Mouse (Mus musculus): Measurements from ENCODE around the gene Cmtr1. TPM values are rescaled to one million over a fixed set of nuclear protein-coding genes. Genes with fewer than 3 reads are reported as not detected.

The Cmtr1 gene
- total and polyA plus RNA-seq, 3 experiments = 47.3 to 99.6 (median 77.9) TPM

- H3K4me3 ChIP-seq (ENCODE audit: control insufficient read depth in 1 of 2, insufficient read depth in 1 of 2, low read depth in 2 of 2, low read length in 2 of 2) = no peak overlapping the region
- no peak overlapping the region for H3K9ac ChIP-seq (ENCODE audit: control insufficient read depth, low read depth, low read length, poor library complexity, severe bottlenecking)
- no peak for DNase-seq (ENCODE audit: low read depth, low spot score)
- no peaks in the 10 kb centered on the region for H3K9me3 ChIP-seq (replicated peaks; ENCODE audit: insufficient read depth, low read length)
- H3K27ac ChIP-seq (ENCODE audit: control insufficient read depth, low read depth, low read length) = no peak overlapping the region
- no peaks in the 10 kb centered on the region for H3K79me2 ChIP-seq (ENCODE audit: control insufficient read depth, insufficient read depth, low read length, poor library complexity)
- H3K4me1 ChIP-seq (ENCODE audit: control insufficient read depth in 1 of 2, insufficient read depth in 2 of 2, low read length in 2 of 2) = peaks cover 2 to 4% of the 10 kb centered on the region in 2 experiments; a peak in 3 of 4 replicates
- 0 out of 4 replicates have a peak, but pooled peaks cover 0 to 3% of the 10 kb centered on the region in 2 experiments for H3K36me3 ChIP-seq (ENCODE audit: control insufficient read depth in 1 of 2, insufficient read depth in 2 of 2, low read length in 2 of 2)
- TF ChIP-seq E2F4 (IDR thresholded peaks at IDR 0.05; ENCODE audit: borderline replicate concordance, low read depth, low read length) = no peak
- no peaks in the 10 kb centered on the region for H3K27me3 ChIP-seq (ENCODE audit: control insufficient read depth in 1 of 2, insufficient read depth in 2 of 2, low read length in 2 of 2)
These were observed 71.5 kb downstream of the Cmtr1 start for GRCm38 (mm10) chr17:29731953-29732325.

GRCm38 (mm10) chr17:29732522-29732921, 72.1 kb downstream of the Cmtr1 start:
- no peak for TF ChIP-seq POLR2A (IDR thresholded peaks at IDR 0.05; ENCODE audit: control insufficient read depth in 1 of 2, insufficient read depth in 1 of 2, low read depth in 1 of 2, low read length in 2 of 2, poor library complexity in 1 of 2)
- TF ChIP-seq POLR2AphosphoS5 (IDR thresholded peaks at IDR 0.05; ENCODE audit: borderline replicate concordance, low read depth, low read length) = no peak
- no peak for TF ChIP-seq EP300 (IDR thresholded peaks at IDR 0.05; ENCODE audit: low read depth in 1 of 2, low read length in 2 of 2)
- no peak for TF ChIP-seq JUND (IDR thresholded peaks at IDR 0.05; ENCODE audit: low read depth, low read length)
- no peak for TF ChIP-seq ZC3H11A (IDR thresholded peaks at IDR 0.05; ENCODE audit: low read depth, low read length)
- TF ChIP-seq ELF1 (IDR thresholded peaks at IDR 0.05; ENCODE audit: low read depth, low read length) = no peak
- no peak for TF ChIP-seq MAX (IDR thresholded peaks at IDR 0.05; ENCODE audit: low read length)
- no peak for TF ChIP-seq TCF12 (IDR thresholded peaks at IDR 0.05; ENCODE audit: low read depth, low read length)
- TF ChIP-seq CHD1 (IDR thresholded peaks at IDR 0.05; ENCODE audit: low read depth, low read length) = no peak
- TF ChIP-seq RCOR1 (IDR thresholded peaks at IDR 0.05; ENCODE audit: low read depth, low read length) = no peak
- TF ChIP-seq GABPA (IDR thresholded peaks at IDR 0.05; ENCODE audit: low read depth, low read length) = no peak
- TF ChIP-seq KAT2A (conservative IDR thresholded peaks at IDR 0.05; ENCODE audit: low read depth, low read length) = no peak
- no peak for TF ChIP-seq SIN3A (IDR thresholded peaks at IDR 0.05; ENCODE audit: low read length)
- no peak for TF ChIP-seq E2F4 (IDR thresholded peaks at IDR 0.05; ENCODE audit: borderline replicate concordance, low read depth, low read length)
- TF ChIP-seq MYC (IDR thresholded peaks at IDR 0.05; ENCODE audit: low read depth, low read length) = no peak
- no peak for TF ChIP-seq RAD21 (IDR thresholded peaks at IDR 0.05; ENCODE audit: low read depth, low read length)
- TF ChIP-seq BHLHE40 (IDR thresholded peaks at IDR 0.05; ENCODE audit: borderline replicate concordance, low read depth, low read length) = no peak
- Histone ChIP-seq H3K9me3 (replicated peaks; ENCODE audit: insufficient read depth, low read length) (no peaks in the 10 kb centered on the region), H3K27me3 (ENCODE audit: control insufficient read depth in 1 of 2, insufficient read depth in 2 of 2, low read length in 2 of 2) (no peaks in the 10 kb centered on the region), H3K36me3 (ENCODE audit: control insufficient read depth in 1 of 2, insufficient read depth in 2 of 2, low read length in 2 of 2) (0 out of 4 replicates have a peak, but pooled peaks cover 0 to 3% of the 10 kb centered on the region in 2 experiments), H3K4me3 (ENCODE audit: control insufficient read depth in 1 of 2, insufficient read depth in 1 of 2, low read depth in 2 of 2, low read length in 2 of 2) (no peak overlapping the region), H3K4me1 (ENCODE audit: control insufficient read depth in 1 of 2, insufficient read depth in 2 of 2, low read length in 2 of 2) (peaks cover 2 to 4% of the 10 kb centered on the region in 2 experiments; a peak in 3 of 4 replicates), H3K27ac (ENCODE audit: control insufficient read depth, low read depth, low read length) (no peak overlapping the region), H3K79me2 (ENCODE audit: control insufficient read depth, insufficient read depth, low read length, poor library complexity) (no peaks in the 10 kb centered on the region), H3K9ac (ENCODE audit: control insufficient read depth, low read depth, low read length, poor library complexity, severe bottlenecking) (no peak overlapping the region)
- no peak for DNase-seq (ENCODE audit: low read depth, low spot score)
